10 mouse cellular contexts compared by ENCODE assay signal in the genomic region with DNA sequence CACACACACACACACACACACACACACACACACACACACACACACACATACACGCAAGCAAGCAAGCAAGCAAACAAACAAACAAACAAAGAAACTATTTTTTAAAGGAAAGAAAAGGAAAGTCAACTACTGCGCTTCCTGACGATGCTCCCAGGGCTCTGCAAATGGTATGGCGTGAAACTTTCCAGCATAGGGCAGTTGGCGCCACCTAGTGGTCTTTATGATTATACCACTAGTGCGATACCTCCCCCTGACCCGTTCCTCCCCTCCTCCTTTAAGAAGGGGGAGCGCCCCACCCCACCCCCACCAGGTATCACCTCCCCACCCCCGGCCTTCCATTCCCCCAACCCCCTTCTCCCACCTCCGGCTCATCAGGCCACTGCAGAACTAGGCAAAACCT. TPM values are rescaled to one million over a fixed set of nuclear protein-coding genes. Genes with fewer than 3 reads are reported as not detected.
A peak's percentile ranks its signal among the peaks of the same experiment; 100 is the strongest.
DNase-seq lines count a peak whose midpoint lies in the region; ATAC-seq and TF ChIP-seq lines count a peak whose summit lies in the region.
"Had no signal": no experiment of that assay in that cellular context is flagged by ENCODE, and none has a peak within 500 bp of the region (broad histone marks: within the 10 kb centered on the region; RNA-seq: fewer than 3 reads in every experiment).

No protein-coding gene starts in this region.

- H3K27me3 ChIP-seq in limb, embryonic 11.5 days (ENCODE audit: control insufficient read depth, insufficient read depth, low read length), result no peaks in the 10 kb centered on the region
- H3K27me3 ChIP-seq in myocyte (ENCODE audit: control insufficient read depth, insufficient read depth, insufficient read length), result no peaks in the 10 kb centered on the region
- H3K27me3 ChIP-seq: embryonic facial prominence, embryonic 15.5 days had no signal

- intact Hi-C loops in heart, postnatal 36 days (cut with DNase I), result loop anchor here (1.0 to 5.0 kb wide), 2 partner anchors 225 to 450 kb away; no protein-coding TSS in a partner anchor

- DNase-seq in left cerebral cortex, adult 18-20 months (ENCODE audit: low spot score in 2 of 2), result peak; percentile 64 to 75
- no peak for DNase-seq in left cerebral cortex, adult 8-10 months (ENCODE audit: low spot score in 2 of 2)
- peak; percentile 67 for DNase-seq in adipocyte (ENCODE audit: low spot score)
- peak; percentile 67 for DNase-seq in embryo, embryonic 9.5 days (ENCODE audit: extremely low spot score)
- peak; percentile 44 to 48 for DNase-seq in heart, postnatal 36 days
- peak; percentile 73 for DNase-seq in limb, embryonic 11.5 days (ENCODE audit: low spot score)
- DNase-seq in testis, postnatal 14 days (ENCODE audit: low spot score), result peak; percentile 53

- WGBS in limb, embryonic 11.5 days, result 4% methylated on average over 10 of the region's 10 CpGs

- no peak overlapping the region for H3ac ChIP-seq in myocyte (ENCODE audit: control insufficient read depth, insufficient read length)

- H3K36me3 ChIP-seq in limb, embryonic 11.5 days (ENCODE audit: control insufficient read depth, insufficient read depth, low read length), result no peaks in the 10 kb centered on the region
- no peaks in the 10 kb centered on the region for H3K36me3 ChIP-seq in myocyte (ENCODE audit: control insufficient read depth, insufficient read depth)
- H3K36me3 ChIP-seq: embryonic facial prominence, embryonic 15.5 days; lung, embryonic 15.5 days had no signal

- no peak overlapping the region for H3K4me2 ChIP-seq in limb, embryonic 11.5 days (ENCODE audit: low read depth, severe bottlenecking)
- H3K4me2 ChIP-seq in myocyte (ENCODE audit: low read depth), result peak overlapping the region; percentile 1
- H3K4me2 ChIP-seq: embryonic facial prominence, embryonic 15.5 days; lung, embryonic 15.5 days had no signal

- H3K4me3 ChIP-seq in limb, embryonic 11.5 days (ENCODE audit: low read depth, low read length), result no peak overlapping the region
- no peak overlapping the region for H3K4me3 ChIP-seq in myocyte
- H3K4me3 ChIP-seq: embryonic facial prominence, embryonic 15.5 days; lung, embryonic 15.5 days had no signal

- no peak overlapping the region for H3K9ac ChIP-seq in limb, embryonic 11.5 days (ENCODE audit: low read length)
- H3K9ac ChIP-seq: embryonic facial prominence, embryonic 15.5 days; lung, embryonic 15.5 days had no signal

- no peak for TF ChIP-seq POLR2A in myocyte (IDR thresholded peaks at IDR 0.05; ENCODE audit: insufficient read length, low read depth)

- H3K4me1 ChIP-seq in limb, embryonic 11.5 days (ENCODE audit: control insufficient read depth, insufficient read depth, low read length), result no peaks in the 10 kb centered on the region
- H3K4me1 ChIP-seq: lung, embryonic 15.5 days had no signal

- no peaks in the 10 kb centered on the region for H3K79me2 ChIP-seq in myocyte (ENCODE audit: control insufficient read depth, insufficient read depth)

- H3K27ac ChIP-seq in limb, embryonic 11.5 days (replicated peaks; ENCODE audit: low read depth, low read length), result no peak overlapping the region
- H3K27ac ChIP-seq: embryonic facial prominence, embryonic 15.5 days; lung, embryonic 15.5 days had no signal

- ATAC-seq in limb, embryonic 11.5 days (ENCODE audit: insufficient number of reproducible peaks, low FRiP score, low TSS enrichment, low read depth), result peak; percentile 58; the same call in 1 of the 2 replicates

- H3K9me3 ChIP-seq in limb, embryonic 11.5 days (ENCODE audit: control insufficient read depth, low read length), result no peaks in the 10 kb centered on the region
- H3K9me3 ChIP-seq: embryonic facial prominence, embryonic 15.5 days; lung, embryonic 15.5 days had no signal

TF ChIP-seq in myocyte, 11 proteins besides CTCF, POLR2A, EP300 and RAD21:
- TF ChIP-seq MAX (IDR thresholded peaks at IDR 0.05; ENCODE audit: low read depth) (no peak), TCF12 (IDR thresholded peaks at IDR 0.05; ENCODE audit: insufficient read depth, poor library complexity, severe bottlenecking) (no peak), USF1 (IDR thresholded peaks at IDR 0.05; ENCODE audit: low read depth) (no peak), REST (IDR thresholded peaks at IDR 0.05; ENCODE audit: insufficient read depth, insufficient read length) (no peak), POLR2AphosphoS2 (IDR thresholded peaks at IDR 0.05; ENCODE audit: insufficient read length, low read depth) (no peak)

RNA-seq across cellular contexts. Expression of a gene that starts 9.4 kb away (rescaled TPM):
- 100 to 1,000 TPM; 144 to 148 TPM for total RNA-seq in left cerebral cortex, adult 18-20 months (2021)
- total RNA-seq in left cerebral cortex, adult 8-10 months (2022), result 100 to 1,000 TPM in 2 of 4 experiments, 10 to 100 TPM in 2; 83.8 to 108 (median 101) TPM
- 100 to 1,000 TPM in 1 of 2 experiments, 10 to 100 TPM in 1; 98.3 to 112 TPM for total RNA-seq in heart, postnatal 36 days (2021)
- 604 and 618 TPM in 2 replicates for polyA plus RNA-seq in limb, embryonic 11.5 days (2014; fragmentation: Nextera tagmentation; extraction: Ambion mirVana)
- polyA plus RNA-seq in myocyte (2012; fragmentation: generic; extraction: Trizol), result 135 TPM

Comparison
In these comparisons a context has a peak if more than half of its experiments do, and no peak if none do; other contexts are left out.
1. DNase-seq: peak in left cerebral cortex, adult 18-20 months (2 of 2), adipocyte (single experiment), embryo, embryonic 9.5 days (single experiment), heart, postnatal 36 days (2 of 2), limb, embryonic 11.5 days (single experiment) and testis, postnatal 14 days (single experiment); none in left cerebral cortex, adult 8-10 months (0 of 2).